Mouse (Mus musculus) liver, postnatal 0 days (tissue): ENCODE measurements around the gene Mefv.
A peak's percentile ranks its signal among the peaks of the same experiment; 100 is the strongest.

Source experiments
- CTCF ChIP-seq: sonication (generic); IDR thresholded peaks from 2 replicates; pipeline ENCODE4 v1.5.1; 2016; ENCODE audit warnings: antibody characterized with exemption, low read depth
- EP300 ChIP-seq: IDR thresholded peaks from 2 replicates; pipeline ENCODE4 v1.6.1; 2016; ENCODE audit warnings: antibody characterized with exemption, low read depth, mild to moderate bottlenecking

DNA sequence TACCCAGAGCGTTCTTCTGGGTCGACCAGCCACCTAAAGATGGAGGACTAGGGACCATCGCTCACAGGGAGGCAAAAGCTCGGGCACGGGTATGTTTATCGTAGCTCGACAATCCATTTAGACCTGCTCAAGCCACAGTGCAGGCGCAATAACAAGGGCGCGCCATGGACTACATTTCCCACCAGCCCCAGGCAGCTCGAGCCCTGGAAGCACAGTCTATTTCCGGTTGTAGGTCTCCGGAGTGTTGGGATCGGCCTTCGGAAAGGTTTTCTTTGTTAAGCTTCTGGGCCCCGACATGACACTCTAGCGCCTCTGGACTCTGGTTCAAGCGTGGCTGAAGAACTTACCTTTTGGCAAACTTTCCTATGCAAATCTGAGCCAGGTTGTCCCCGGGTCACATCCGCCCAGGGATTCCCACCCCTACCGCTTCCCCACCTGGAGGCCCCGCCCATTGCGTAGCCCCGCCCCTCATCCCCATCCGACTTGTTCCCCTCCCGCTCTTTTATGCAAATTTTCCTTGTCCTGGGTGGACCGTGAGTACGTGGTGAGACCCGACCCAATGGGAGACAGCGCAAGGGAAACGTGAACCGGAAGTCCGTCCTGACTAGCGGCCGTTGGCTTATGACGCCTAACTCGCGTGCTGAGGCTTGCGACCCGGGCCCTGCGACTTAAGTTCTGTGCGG is 25.7 kb upstream of the Mefv start, which contains the start of gene Zfp263:
- TF ChIP-seq CTCF (0 out of 2 replicates have a peak, but pooled peaks have one; percentile 8), EP300 (no peak)
